Mouse (Mus musculus) neural tube, embryonic 13.5 days (tissue): Measurements from ENCODE around the gene Sphk1. TPM values are rescaled to one million over a fixed set of nuclear protein-coding genes. Genes with fewer than 3 reads are reported as not detected.
A peak's percentile ranks its signal among the peaks of the same experiment; 100 is the strongest.
"Not testable (repeated sequence)": the region's sequence is repeated elsewhere in the genome, so short reads cannot be mapped to it uniquely, and the experiment has no call there.

ENCODE experiments used
- ATAC-seq: fragments of 200-750 bp; cut with Nextera tagmentation; 2 replicates; pipeline ENCODE4 v1.8.0; 2017; ENCODE audit warnings: low read depth, mild to moderate bottlenecking, moderate TSS enrichment, moderate library complexity
- H3K27ac ChIP-seq: fragments of 300-500 bp; sonication (generic); replicated peaks from 2 replicates; pipeline ENCODE4 v1.5.1; 2015; ENCODE audit warnings: moderate library complexity, mild to moderate bottlenecking, inconsistent platforms
- H3K27me3 ChIP-seq: fragments of 300-500 bp; sonication (generic); 2 replicates; pipeline ENCODE4 v1.6.1; 2015; ENCODE audit warnings: mild to moderate bottlenecking, inconsistent platforms
- H3K36me3 ChIP-seq: fragments of 300-500 bp; sonication (generic); 2 replicates; pipeline ENCODE4 v1.6.1; 2015; ENCODE audit warnings: mild to moderate bottlenecking, inconsistent platforms
- H3K4me1 ChIP-seq: fragments of 300-500 bp; sonication (generic); replicated peaks from 2 replicates; pipeline ENCODE4 v1.6.1; 2015; ENCODE audit warnings: inconsistent platforms
- H3K4me2 ChIP-seq: fragments of 300-500 bp; sonication (generic); 2 replicates; pipeline ENCODE4 v1.6.1; 2015; ENCODE audit warnings: inconsistent platforms, mild to moderate bottlenecking, moderate library complexity
- H3K4me3 ChIP-seq: fragments of 300-500 bp; sonication (generic); 2 replicates; pipeline ENCODE4 v1.5.1; 2015; ENCODE audit warnings: mild to moderate bottlenecking, inconsistent platforms
- H3K9ac ChIP-seq: fragments of 300-500 bp; sonication (generic); 2 replicates; pipeline ENCODE4 v1.6.1; 2015; ENCODE audit warnings: moderate library complexity, mild to moderate bottlenecking, inconsistent platforms
- H3K9me3 ChIP-seq: fragments of 300-500 bp; sonication (generic); 2 replicates; pipeline ENCODE4 v1.6.1; 2016; ENCODE audit warnings: inconsistent platforms
- WGBS: fragments of 180-500 bp; shearing (Covaris S2); methylation state at CpG from one replicate; pipeline ENCODE4 v1.1.7; 2015; 5-methylcytosine and 5-hydroxymethylcytosine counted together
- polyA plus RNA-seq: library from polyadenylated mRNA; unstranded; fragments of >200 nt; fragmentation: Nextera tagmentation; extraction: Ambion mirVana; gene quantifications from 2 replicates; pipeline ENCODE4 v1.2.1, GENCODE M21; 2015

Gene Sphk1
- polyA plus RNA-seq = 3.7 and 6.1 TPM in 2 replicates

DNA sequence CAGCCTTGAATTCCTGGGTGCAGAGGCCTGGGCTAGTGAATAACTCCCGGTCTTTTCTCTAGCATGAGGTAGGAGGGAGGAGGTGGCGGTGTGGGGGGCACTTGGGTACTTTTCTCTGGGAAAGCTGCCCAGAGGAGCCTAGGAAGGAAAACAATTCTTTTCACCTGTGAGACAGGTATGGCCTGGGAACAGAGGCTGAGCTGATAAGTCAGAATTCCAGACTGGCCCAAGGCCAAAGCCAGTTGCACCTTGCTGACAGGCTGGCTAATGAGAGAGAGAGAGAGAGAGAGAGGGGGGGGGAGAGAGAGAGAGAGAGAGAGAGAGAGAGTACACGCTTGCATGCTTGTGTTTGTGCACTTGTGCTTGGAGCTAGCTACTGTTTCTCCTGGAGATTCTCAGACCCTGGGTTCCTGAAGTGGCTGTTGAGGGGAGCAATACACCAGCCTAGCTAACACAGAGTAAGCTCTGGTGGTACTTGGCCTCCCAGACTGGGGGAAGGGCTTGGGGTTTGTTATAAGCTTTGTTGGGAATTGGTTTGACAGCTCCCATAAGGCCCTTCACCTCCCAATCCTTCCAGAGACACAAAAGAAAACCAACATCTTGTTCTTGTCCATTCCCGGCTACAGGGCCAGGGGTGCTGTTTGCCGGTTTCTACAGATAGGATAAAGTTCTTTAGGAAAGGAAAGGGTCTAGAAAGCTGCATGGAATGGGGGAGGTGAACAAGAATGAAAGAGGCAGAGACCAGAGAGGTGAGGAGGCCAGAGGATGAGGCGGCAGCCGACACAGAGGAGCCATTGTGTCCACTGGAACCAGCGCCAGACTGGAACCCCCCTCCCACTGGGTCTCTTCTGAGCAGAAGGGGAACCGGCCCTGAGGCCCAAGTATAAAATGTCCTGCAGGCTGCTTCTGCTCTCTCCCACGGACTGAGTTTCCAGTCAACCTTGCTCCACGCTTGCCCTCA lies at the start of gene Sphk1:
TSS of gene Sphk1 (plus strand) at position 739 of the 961 bp plus-strand sequence.
- Histone ChIP-seq H3K9ac (peak within 1 kb of the TSS; percentile 66), H3K27ac (peak within 1 kb of the TSS; percentile 23; the same call in 1 of the 2 replicates)

DNA sequence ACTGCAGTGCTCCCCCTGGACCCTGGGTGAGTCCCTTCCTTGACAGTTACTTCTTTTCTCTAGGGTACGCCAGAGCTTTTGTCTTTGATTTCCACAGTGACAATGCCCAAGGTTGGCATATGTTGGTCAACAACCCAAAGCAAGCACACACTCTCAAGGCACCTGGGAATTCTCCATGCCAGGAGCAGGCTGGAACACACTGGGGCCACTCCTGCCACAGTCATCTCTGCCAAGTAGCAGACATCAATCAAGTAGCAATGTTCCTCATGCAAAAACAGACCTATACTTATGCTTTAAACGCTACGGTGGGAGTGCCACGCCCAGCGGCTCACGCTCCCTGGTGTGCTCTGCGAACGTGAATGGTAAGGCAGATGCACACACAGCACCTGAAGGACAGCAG lies 49.8 kb upstream of the Sphk1 start:
- H3K27me3 ChIP-seq = no peaks in the 10 kb centered on the region
- H3K4me3 ChIP-seq = no peak overlapping the region
- H3K9ac ChIP-seq = no peak overlapping the region
- H3K4me1 ChIP-seq = no peaks in the 10 kb centered on the region
- WGBS = 94% methylated on average over 8 of the region's 8 CpGs
- H3K4me2 ChIP-seq = no peak overlapping the region
- no peaks in the 10 kb centered on the region for H3K9me3 ChIP-seq
- ATAC-seq = no peak
- peaks cover 97% of the 10 kb centered on the region for H3K36me3 ChIP-seq
- H3K27ac ChIP-seq = no peak overlapping the region

More for the DNA sequence above, at the start of gene Sphk1:
- H3K9me3 ChIP-seq = no peaks in the 10 kb centered on the region
- peaks cover 65% of the 10 kb centered on the region for H3K27me3 ChIP-seq
- peak within 1 kb of the TSS; percentile 43 for H3K4me3 ChIP-seq
- H3K36me3 ChIP-seq = peaks cover under 1% of the 10 kb centered on the region; the same call in 1 of the 2 replicates
- 27% methylated on average over 11 of the region's 11 CpGs for WGBS
- H3K4me1 ChIP-seq = peaks cover 44% of the 10 kb centered on the region
- ATAC-seq = no peak
- H3K4me2 ChIP-seq = peak within 1 kb of the TSS; percentile 80

DNA sequence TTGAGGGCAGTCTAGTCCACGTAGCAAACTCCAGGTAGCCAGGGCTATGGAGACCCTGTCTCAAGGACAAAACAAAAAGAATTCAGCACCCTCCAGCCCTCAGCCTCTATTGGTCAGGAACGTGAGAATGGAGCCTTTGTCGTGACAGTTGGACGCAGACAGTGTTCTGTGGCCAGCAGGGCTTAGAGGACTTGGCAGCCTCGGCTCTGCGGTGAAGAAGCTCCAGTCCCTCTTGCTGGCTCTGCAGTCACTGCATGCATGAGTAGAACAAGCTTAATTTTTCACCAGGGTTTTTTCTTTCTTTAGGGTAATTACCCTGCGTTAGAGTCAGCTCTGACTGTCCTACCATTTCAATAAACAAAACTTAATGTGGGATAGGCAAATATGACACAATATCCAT lies 48.9 kb upstream of the Sphk1 start:
- ATAC-seq = no peak
- WGBS = 79% methylated on average over 7 of the region's 7 CpGs

GRCm38 (mm10) chr11:116484261-116484660 lies 46.5 kb upstream of the Sphk1 start:
- ATAC-seq = no peak
- peaks cover 8% of the 10 kb centered on the region for H3K4me1 ChIP-seq
- H3K9ac ChIP-seq = no peak overlapping the region
- WGBS = 95% methylated on average over 8 of the region's 8 CpGs
- H3K4me2 ChIP-seq = no peak overlapping the region
- H3K9me3 ChIP-seq = no peaks in the 10 kb centered on the region
- H3K36me3 ChIP-seq = peaks cover 86% of the 10 kb centered on the region
- no peak overlapping the region for H3K4me3 ChIP-seq
- H3K27me3 ChIP-seq = no peaks in the 10 kb centered on the region
- no peak overlapping the region for H3K27ac ChIP-seq

More for the DNA sequence above, 48.9 kb upstream of the Sphk1 start:
- Histone ChIP-seq H3K36me3 (peaks cover 97% of the 10 kb centered on the region), H3K9ac (no peak overlapping the region), H3K9me3 (no peaks in the 10 kb centered on the region), H3K27ac (no peak overlapping the region), H3K4me2 (no peak overlapping the region), H3K4me1 (no peaks in the 10 kb centered on the region), H3K27me3 (no peaks in the 10 kb centered on the region), H3K4me3 (no peak overlapping the region)

DNA sequence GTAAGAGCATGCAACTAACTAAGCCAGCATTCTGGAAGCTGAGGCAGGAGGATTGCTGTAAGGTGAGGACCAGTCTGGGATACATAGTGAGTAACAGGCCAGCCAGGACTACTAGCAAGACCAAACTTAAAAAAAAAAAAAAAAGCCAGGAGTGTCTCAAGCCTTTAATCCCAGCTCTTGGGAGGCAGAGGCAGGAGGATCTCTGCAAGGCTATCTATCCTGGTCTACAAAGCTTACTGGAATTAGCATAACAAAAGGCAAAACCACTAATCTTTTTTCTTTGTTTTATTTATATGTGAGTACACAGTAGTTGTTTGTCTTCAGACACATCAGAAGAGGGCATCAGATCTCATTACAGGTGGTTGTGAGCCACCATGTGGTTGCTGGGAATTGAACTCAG lies 42.5 kb upstream of the Sphk1 start:
- H3K36me3 ChIP-seq = peaks cover 50% of the 10 kb centered on the region
- no peak overlapping the region for H3K4me2 ChIP-seq

GRCm38 (mm10) chr11:116488693-116489375 lies 41.9 kb upstream of the Sphk1 start:
- H3K9me3 ChIP-seq = no peaks in the 10 kb centered on the region
- peak overlapping the region; percentile 84 for H3K9ac ChIP-seq
- H3K36me3 ChIP-seq = peaks cover 43% of the 10 kb centered on the region
- no peaks in the 10 kb centered on the region for H3K27me3 ChIP-seq
- peak overlapping the region; percentile 95 for H3K4me3 ChIP-seq
- no peak for ATAC-seq
- peaks cover 23% of the 10 kb centered on the region for H3K4me1 ChIP-seq
- peak overlapping the region; percentile 78 for H3K4me2 ChIP-seq
- H3K27ac ChIP-seq = peak overlapping the region; percentile 87; the same call in 1 of the 2 replicates
- 75% methylated on average over 14 of the region's 14 CpGs for WGBS

More for the DNA sequence above, 42.5 kb upstream of the Sphk1 start:
- ATAC-seq = no peak
- Histone ChIP-seq H3K4me1 (peaks cover 17% of the 10 kb centered on the region), H3K27ac (no peak overlapping the region), H3K4me3 (peak overlapping the region; percentile 95; the same call in 1 of the 2 replicates), H3K27me3 (no peaks in the 10 kb centered on the region), H3K9ac (no peak overlapping the region), H3K9me3 (no peaks in the 10 kb centered on the region)

GRCm38 (mm10) chr11:116489771-116490231 lies 40.9 kb upstream of the Sphk1 start:
- Histone ChIP-seq H3K9me3 (no peaks in the 10 kb centered on the region), H3K27ac (peak overlapping the region; percentile 87), H3K4me3 (peak overlapping the region; percentile 95), H3K36me3 (peaks cover 34% of the 10 kb centered on the region), H3K4me1 (peaks cover 33% of the 10 kb centered on the region), H3K9ac (peak overlapping the region; percentile 84), H3K27me3 (no peaks in the 10 kb centered on the region), H3K4me2 (peak overlapping the region; percentile 78)
- ATAC-seq = peak; percentile 68
- under 1% methylated on average over 39 of the region's 39 CpGs for WGBS

GRCm38 (mm10) chr11:116490232-116491107 lies 40.3 kb upstream of the Sphk1 start:
- Histone ChIP-seq H3K27me3 (no peaks in the 10 kb centered on the region), H3K4me2 (peak overlapping the region; percentile 78), H3K9ac (peak overlapping the region; percentile 84), H3K4me1 (peaks cover 36% of the 10 kb centered on the region), H3K9me3 (no peaks in the 10 kb centered on the region), H3K36me3 (peaks cover 27% of the 10 kb centered on the region), H3K4me3 (peak overlapping the region; percentile 95), H3K27ac (peak overlapping the region; percentile 87)
- peak; percentile 90 for ATAC-seq
- under 1% methylated on average over 60 of the region's 62 CpGs for WGBS

GRCm38 (mm10) chr11:116491338-116491737 lies 39.4 kb upstream of the Sphk1 start:
- no peaks in the 10 kb centered on the region for H3K9me3 ChIP-seq
- H3K9ac ChIP-seq = no peak overlapping the region
- H3K36me3 ChIP-seq = peaks cover 18% of the 10 kb centered on the region
- WGBS = 71% methylated on average over 6 of the region's 6 CpGs
- no peak for ATAC-seq
- no peak overlapping the region for H3K27ac ChIP-seq
- H3K4me2 ChIP-seq = no peak overlapping the region; the same call in 1 of the 2 replicates
- H3K4me1 ChIP-seq = peaks cover 36% of the 10 kb centered on the region
- H3K4me3 ChIP-seq = 0 out of 2 replicates have a peak overlapping the region, but pooled peaks have one; percentile 95
- no peaks in the 10 kb centered on the region for H3K27me3 ChIP-seq

GRCm38 (mm10) chr11:116492507-116492906 lies 38.2 kb upstream of the Sphk1 start:
- H3K27ac ChIP-seq, H3K4me2 ChIP-seq, H3K36me3 ChIP-seq, H3K9me3 ChIP-seq, H3K4me3 ChIP-seq, H3K9ac ChIP-seq, H3K27me3 ChIP-seq, ATAC-seq: not testable (repeated sequence)
- WGBS = 73% methylated on average over 1 of the region's 1 CpGs
- peaks cover 36% of the 10 kb centered on the region for H3K4me1 ChIP-seq

DNA sequence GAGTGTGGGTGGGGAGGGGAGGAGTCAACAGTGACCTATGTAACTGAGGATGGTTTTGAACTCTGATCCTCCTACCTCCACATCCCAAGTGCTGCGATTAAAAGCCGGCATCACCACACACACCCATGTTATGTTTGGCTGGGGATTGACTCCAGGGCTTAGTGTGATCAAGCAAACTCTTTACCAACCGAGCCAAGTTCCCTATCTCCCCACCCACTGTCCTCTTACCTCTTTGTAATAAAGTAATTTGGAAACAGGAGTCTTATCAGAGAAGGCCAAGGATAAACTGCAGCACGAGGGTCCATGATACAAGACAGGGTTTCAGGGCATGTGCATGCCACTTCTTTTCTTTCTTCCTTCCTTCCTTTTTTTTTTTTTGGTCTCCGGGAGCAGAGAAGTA lies 37.5 kb upstream of the Sphk1 start:
- no peak overlapping the region for H3K4me2 ChIP-seq
- no peak overlapping the region for H3K27ac ChIP-seq
- no peak overlapping the region for H3K9ac ChIP-seq
- no peak for ATAC-seq
- no peaks in the 10 kb centered on the region; the same call in 1 of the 2 replicates for H3K36me3 ChIP-seq
- H3K4me1 ChIP-seq = peaks cover 36% of the 10 kb centered on the region
- WGBS = 81% methylated on average over 5 of the region's 5 CpGs
- no peaks in the 10 kb centered on the region for H3K27me3 ChIP-seq
- no peaks in the 10 kb centered on the region for H3K9me3 ChIP-seq
- no peak overlapping the region for H3K4me3 ChIP-seq
